Mouse (Mus musculus): ENCODE measurements around the gene Wee1. TPM values are rescaled to one million over a fixed set of nuclear protein-coding genes. Genes with fewer than 3 reads are reported as not detected.

The Wee1 gene
- polyA plus RNA-seq, 1 experiment, result 16.9 TPM

DNA sequence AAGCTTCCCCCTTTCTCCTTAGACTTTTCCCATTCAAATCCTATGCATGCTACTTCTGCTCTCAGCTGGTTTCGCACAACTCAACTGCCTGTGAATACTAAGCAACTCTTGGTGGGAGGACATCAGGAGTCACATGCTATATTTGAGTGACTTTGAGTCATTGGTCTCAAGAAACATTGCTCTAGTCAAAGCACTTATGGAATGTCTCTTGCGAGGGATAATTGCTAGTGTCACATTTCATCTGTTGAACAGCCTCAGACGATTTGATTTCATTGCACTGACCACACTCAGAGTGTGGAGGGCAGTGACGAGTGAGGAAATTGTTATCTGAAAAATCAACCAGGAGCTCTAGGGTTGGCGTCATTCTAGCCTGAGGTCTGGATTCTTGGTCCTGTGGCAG is 7.1 kb upstream of the Wee1 start:
- DNase-seq, result no peak
- H3K27ac ChIP-seq (ENCODE audit: insufficient read depth, low read length), result no peak overlapping the region
- H3K27me3 ChIP-seq (ENCODE audit: control insufficient read depth, insufficient read depth, low read length), result no peaks in the 10 kb centered on the region
- H3K4me1 ChIP-seq (ENCODE audit: control insufficient read depth, insufficient read depth, low read length), result no peaks in the 10 kb centered on the region
- 73% methylated on average over 5 of the region's 5 CpGs for WGBS
- TF ChIP-seq POLR2A (IDR thresholded peaks at IDR 0.05; ENCODE audit: borderline replicate concordance, insufficient read depth, low read length), result no peak
- TF ChIP-seq CTCF (IDR thresholded peaks at IDR 0.05; ENCODE audit: borderline replicate concordance, insufficient read depth, low read depth, low read length), result no peak
- no peak overlapping the region for H3K4me3 ChIP-seq (replicated peaks; ENCODE audit: insufficient read depth, low read depth, low read length)

DNA sequence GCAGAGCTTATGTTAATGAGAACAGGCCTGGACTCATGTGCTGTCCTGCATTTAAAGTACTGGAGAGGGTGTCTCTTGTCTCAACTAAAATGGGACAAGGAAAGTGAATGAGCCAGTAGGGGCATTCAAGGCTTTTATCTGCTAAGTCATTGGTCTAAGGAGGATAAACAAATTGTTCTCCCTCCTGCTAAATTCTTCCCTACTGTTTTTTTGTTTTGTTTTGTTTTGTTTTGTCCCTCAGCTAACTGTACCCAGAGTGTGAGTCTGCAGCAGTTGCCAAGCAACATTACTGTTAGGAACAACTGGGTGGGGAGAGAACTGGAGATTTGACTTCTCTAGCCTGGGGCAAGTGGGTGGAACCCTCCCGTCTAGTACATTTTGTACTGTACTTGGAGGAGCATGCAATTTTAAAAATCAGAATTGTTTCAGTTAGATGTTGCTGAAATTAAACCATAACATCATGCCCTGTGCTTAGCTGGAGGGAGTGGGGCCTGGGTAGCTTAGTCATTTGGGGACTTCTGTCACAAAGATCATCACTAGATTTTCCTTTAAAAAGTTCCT is 5.0 kb upstream of the Wee1 start:
- H3K27me3 ChIP-seq (ENCODE audit: control insufficient read depth, insufficient read depth, low read length), result no peaks in the 10 kb centered on the region
- peak in 1 of 2 experiments; percentile 17 for DNase-seq
- no peak overlapping the region for H3K4me3 ChIP-seq (replicated peaks; ENCODE audit: insufficient read depth, low read depth, low read length)
- H3K27ac ChIP-seq (ENCODE audit: insufficient read depth, low read length), result no peak overlapping the region
- no peak for TF ChIP-seq CTCF (IDR thresholded peaks at IDR 0.05; ENCODE audit: borderline replicate concordance, insufficient read depth, low read depth, low read length)
- TF ChIP-seq POLR2A (IDR thresholded peaks at IDR 0.05; ENCODE audit: borderline replicate concordance, insufficient read depth, low read length), result no peak
- no peaks in the 10 kb centered on the region for H3K4me1 ChIP-seq (ENCODE audit: control insufficient read depth, insufficient read depth, low read length)
- WGBS, result 32% methylated on average over 1 of the region's 1 CpGs

DNA sequence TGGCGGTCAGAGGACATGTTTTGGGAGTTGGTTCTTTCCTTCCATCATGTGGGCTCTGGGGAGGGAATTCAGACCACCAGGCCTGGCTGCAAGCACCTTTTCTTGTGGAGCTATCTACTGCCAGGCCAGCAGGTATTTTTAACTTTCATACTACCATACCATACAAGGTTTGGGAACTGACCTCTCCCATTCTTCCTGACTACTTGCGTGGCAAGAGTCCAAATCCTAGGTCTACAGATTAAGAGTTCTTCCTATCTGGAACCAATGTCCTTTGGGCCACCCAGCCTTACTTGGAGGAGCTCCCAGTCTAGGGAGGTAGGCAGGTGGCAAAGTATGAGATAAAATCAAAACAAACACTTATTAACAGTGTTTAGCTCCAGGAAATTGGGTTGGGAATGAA is 3.4 kb upstream of the Wee1 start:
- no peak overlapping the region for H3K27ac ChIP-seq (ENCODE audit: insufficient read depth, low read length)
- TF ChIP-seq POLR2A (IDR thresholded peaks at IDR 0.05; ENCODE audit: borderline replicate concordance, insufficient read depth, low read length) (no peak), CTCF (IDR thresholded peaks at IDR 0.05; ENCODE audit: borderline replicate concordance, insufficient read depth, low read depth, low read length) (no peak)
- H3K4me3 ChIP-seq (replicated peaks; ENCODE audit: insufficient read depth, low read depth, low read length), result no peak overlapping the region
- whole genome bisulfite sequencing, result 88% methylated on average over 2 of the region's 2 CpGs
- no peak for DNase-seq
- H3K4me1 ChIP-seq (ENCODE audit: control insufficient read depth, insufficient read depth, low read length), result no peaks in the 10 kb centered on the region
- H3K27me3 ChIP-seq (ENCODE audit: control insufficient read depth, insufficient read depth, low read length), result no peaks in the 10 kb centered on the region

DNA sequence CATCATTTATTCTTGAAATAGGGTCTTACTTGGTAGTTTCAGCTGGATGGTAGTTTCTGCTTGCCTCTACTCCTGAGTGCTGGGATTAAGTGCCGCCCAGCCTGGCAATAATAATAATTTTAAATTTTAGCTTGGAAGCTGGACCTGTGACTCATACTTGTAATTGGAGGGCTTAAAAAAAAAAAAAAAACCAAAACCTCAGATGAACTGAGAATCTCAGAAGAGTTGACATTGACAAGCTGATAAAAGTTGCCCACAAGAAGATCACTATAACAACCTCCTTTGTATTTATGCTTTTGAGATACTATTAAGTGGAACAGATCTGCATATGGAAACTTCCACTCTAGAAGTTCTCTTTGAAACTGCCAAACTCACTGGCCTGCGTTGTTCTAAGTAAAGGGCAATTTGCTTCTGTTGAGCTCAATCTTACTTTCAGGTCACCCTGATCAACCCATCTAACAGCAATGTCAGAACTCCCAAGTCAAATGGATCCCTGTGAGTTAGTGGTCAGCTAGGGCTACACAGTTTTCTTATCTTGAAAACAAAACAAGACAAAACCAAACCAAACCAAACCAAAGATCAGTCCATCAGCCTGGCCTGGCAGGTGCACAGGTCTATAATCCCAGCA is 1.6 kb upstream of the Wee1 start:
- H3K4me1 ChIP-seq (ENCODE audit: control insufficient read depth, insufficient read depth, low read length), result no peaks in the 10 kb centered on the region
- H3K4me3 ChIP-seq (replicated peaks; ENCODE audit: insufficient read depth, low read depth, low read length), result no peak overlapping the region
- H3K27ac ChIP-seq (ENCODE audit: insufficient read depth, low read length), result no peak overlapping the region
- DNase-seq, result peak in 1 of 2 experiments; percentile 8
- no peak for TF ChIP-seq POLR2A (IDR thresholded peaks at IDR 0.05; ENCODE audit: borderline replicate concordance, insufficient read depth, low read length)
- no peak for TF ChIP-seq CTCF (IDR thresholded peaks at IDR 0.05; ENCODE audit: borderline replicate concordance, insufficient read depth, low read depth, low read length)
- 83% methylated on average over 2 of the region's 2 CpGs for WGBS
- no peaks in the 10 kb centered on the region for H3K27me3 ChIP-seq (ENCODE audit: control insufficient read depth, insufficient read depth, low read length)

DNA sequence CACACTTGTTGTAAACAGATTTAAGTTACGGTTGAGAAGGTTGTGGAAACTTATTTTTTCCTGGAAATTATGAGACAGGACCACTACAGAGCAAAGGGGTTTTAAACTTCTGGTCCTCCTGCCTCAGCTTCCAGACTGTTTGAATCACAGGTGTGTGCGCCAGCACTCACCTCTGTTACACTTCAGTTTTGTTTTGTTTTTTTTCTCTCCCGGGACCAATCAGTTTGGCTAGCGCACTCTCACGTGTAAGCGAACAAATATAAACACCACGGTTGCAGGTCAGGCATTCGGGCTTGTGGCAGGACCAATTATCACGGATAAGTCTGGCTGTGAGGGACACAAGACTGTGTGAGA is 707 bp upstream of the Wee1 start:
- TF ChIP-seq CTCF (IDR thresholded peaks at IDR 0.05; ENCODE audit: borderline replicate concordance, insufficient read depth, low read depth, low read length) (no peak), POLR2A (IDR thresholded peaks at IDR 0.05; ENCODE audit: borderline replicate concordance, insufficient read depth, low read length) (no peak)
- no peaks in the 10 kb centered on the region for H3K4me1 ChIP-seq (ENCODE audit: control insufficient read depth, insufficient read depth, low read length)
- DNase-seq, result no peak
- WGBS, result 3% methylated on average over 9 of the region's 9 CpGs
- peak overlapping the region; percentile 70 for H3K4me3 ChIP-seq (replicated peaks; ENCODE audit: insufficient read depth, low read depth, low read length)
- no peaks in the 10 kb centered on the region for H3K27me3 ChIP-seq (ENCODE audit: control insufficient read depth, insufficient read depth, low read length)
- H3K27ac ChIP-seq (ENCODE audit: insufficient read depth, low read length), result peak overlapping the region; percentile 26; the same call in 1 of the 2 replicates

DNA sequence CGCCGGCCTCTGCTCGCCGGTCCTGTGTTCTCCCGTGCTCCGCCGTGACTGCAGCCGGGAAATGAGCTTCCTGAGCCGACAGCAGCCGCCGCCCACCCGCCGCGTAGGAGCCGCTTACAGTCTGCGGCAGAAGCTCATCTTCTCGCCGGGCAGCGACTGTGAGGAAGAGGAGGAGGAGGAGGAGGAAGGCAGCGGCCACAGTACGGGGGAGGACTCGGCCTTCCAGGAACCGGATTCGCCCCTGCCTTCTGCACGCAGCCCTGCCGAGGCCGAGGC is 381 bp downstream of the Wee1 start:
- under 1% methylated on average over 27 of the region's 27 CpGs for WGBS
- Histone ChIP-seq H3K27me3 (ENCODE audit: control insufficient read depth, insufficient read depth, low read length) (no peaks in the 10 kb centered on the region), H3K27ac (ENCODE audit: insufficient read depth, low read length) (peak overlapping the region; percentile 72), H3K4me3 (replicated peaks; ENCODE audit: insufficient read depth, low read depth, low read length) (peak overlapping the region; percentile 81), H3K4me1 (ENCODE audit: control insufficient read depth, insufficient read depth, low read length) (no peaks in the 10 kb centered on the region)
- TF ChIP-seq POLR2A (IDR thresholded peaks at IDR 0.05; ENCODE audit: borderline replicate concordance, insufficient read depth, low read length), result no peak
- TF ChIP-seq CTCF (IDR thresholded peaks at IDR 0.05; ENCODE audit: borderline replicate concordance, insufficient read depth, low read depth, low read length), result no peak
- DNase-seq, result no peak

DNA sequence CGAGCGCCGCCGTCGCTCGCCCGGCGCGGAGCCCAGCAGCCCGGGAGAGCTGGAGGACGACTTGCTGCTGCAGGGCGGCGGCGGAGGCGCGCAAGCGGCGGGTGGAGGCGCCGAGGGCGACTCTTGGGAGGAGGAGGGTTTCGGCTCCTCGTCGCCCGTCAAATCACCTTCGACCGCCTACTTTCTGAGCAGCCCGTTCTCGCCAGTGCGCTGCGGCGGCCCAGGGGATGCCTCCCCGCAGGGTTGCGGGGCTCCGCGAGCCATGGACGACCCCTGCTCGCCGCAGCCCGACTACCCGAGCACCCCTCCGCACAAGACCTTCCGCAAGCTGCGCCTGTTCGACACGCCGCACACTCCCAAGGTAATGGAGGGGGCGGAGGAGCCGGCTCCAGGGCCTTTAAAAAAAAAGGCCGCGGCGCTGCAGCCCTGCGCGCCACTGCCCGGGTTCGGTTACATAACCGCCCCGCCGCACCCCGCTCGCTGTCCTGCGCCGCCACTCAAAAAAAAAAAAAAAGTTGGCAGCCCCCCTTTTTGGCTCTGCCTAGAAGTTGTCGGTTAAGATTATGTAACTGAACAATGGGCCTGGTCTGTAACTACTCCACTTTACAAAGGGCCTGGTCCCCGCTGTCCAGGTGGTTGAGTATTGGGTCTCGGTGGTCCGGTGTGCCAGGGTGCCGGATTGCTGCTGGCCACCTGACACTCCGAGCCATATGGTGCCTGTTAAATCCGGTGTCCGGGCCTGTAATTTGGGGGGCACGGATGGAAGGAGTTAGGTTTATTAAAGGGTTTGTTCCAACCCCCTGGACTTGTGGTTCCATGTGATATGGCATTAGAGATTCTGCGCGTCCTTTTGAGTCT is 948 bp downstream of the Wee1 start:
- Histone ChIP-seq H3K4me1 (ENCODE audit: control insufficient read depth, insufficient read depth, low read length) (no peaks in the 10 kb centered on the region), H3K27me3 (ENCODE audit: control insufficient read depth, insufficient read depth, low read length) (no peaks in the 10 kb centered on the region), H3K4me3 (replicated peaks; ENCODE audit: insufficient read depth, low read depth, low read length) (peak overlapping the region; percentile 81), H3K27ac (ENCODE audit: insufficient read depth, low read length) (peak overlapping the region; percentile 72)
- under 1% methylated on average over 74 of the region's 74 CpGs for WGBS
- no peak for TF ChIP-seq POLR2A (IDR thresholded peaks at IDR 0.05; ENCODE audit: borderline replicate concordance, insufficient read depth, low read length)
- TF ChIP-seq CTCF (IDR thresholded peaks at IDR 0.05; ENCODE audit: borderline replicate concordance, insufficient read depth, low read depth, low read length), result no peak
- peak; percentile 80 to 83 for DNase-seq

Data from cerebellum, adult 2 months (tissue).